Mouse (Mus musculus) embryonic fibroblast, embryonic 13.5 days (primary cell): ENCODE measurements around the gene Rad51d.

ENCODE experiments used
- CTCF ChIP-seq: IDR thresholded peaks from 2 replicates; pipeline ENCODE4 v1.5.1; 2011; ENCODE audit warnings: mild to moderate bottlenecking, control low read depth, low read length, moderate library complexity, borderline replicate concordance; ENCODE audit not compliant: insufficient read depth
- POLR2A ChIP-seq: IDR thresholded peaks from 2 replicates; pipeline ENCODE4 v1.6.1; 2011; ENCODE audit warnings: low read depth, mild to moderate bottlenecking, control low read depth, low read length, moderate library complexity

DNA sequence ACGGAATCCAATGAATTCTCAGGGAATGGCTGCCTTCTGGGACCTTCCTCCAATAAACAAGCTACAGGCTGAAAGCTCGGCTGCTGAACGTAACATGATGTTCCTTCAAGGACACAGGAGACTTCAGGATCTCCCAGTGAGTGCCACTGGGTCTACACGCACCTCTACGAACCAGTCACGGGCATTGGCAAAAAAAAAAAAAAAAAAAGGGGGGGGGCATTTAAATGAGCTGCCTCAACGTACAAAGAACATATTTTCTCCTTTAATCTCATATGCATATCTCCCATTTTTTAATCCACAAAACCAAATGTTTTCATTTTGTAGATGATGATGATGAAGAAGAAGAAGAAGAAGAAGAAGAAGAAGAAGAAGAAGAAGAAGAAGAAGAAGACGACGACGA is 24.5 kb downstream of the Rad51d start:
- no peak for TF ChIP-seq CTCF
- no peak for TF ChIP-seq POLR2A
